Mouse (Mus musculus) kidney, adult 10 weeks (tissue): ENCODE results near the gene Prex1. TPM values are rescaled to one million over a fixed set of nuclear protein-coding genes. Genes with fewer than 3 reads are reported as not detected.

Experiments used
- polyA plus RNA-seq: library from polyadenylated mRNA; stranded (reverse); fragments of 350-450 nt; fragmentation: Illumina TruSeq; extraction: RNeasy Lipid Tissue Mini Kit (QIAGEN cat#74804); gene quantifications from one replicate; pipeline ENCODE4 v1.2.3, GENCODE M21; 2014; ENCODE audit warnings: low read depth, low replicate concordance

Gene Prex1
- polyA plus RNA-seq: 0.89 TPM

DNA sequence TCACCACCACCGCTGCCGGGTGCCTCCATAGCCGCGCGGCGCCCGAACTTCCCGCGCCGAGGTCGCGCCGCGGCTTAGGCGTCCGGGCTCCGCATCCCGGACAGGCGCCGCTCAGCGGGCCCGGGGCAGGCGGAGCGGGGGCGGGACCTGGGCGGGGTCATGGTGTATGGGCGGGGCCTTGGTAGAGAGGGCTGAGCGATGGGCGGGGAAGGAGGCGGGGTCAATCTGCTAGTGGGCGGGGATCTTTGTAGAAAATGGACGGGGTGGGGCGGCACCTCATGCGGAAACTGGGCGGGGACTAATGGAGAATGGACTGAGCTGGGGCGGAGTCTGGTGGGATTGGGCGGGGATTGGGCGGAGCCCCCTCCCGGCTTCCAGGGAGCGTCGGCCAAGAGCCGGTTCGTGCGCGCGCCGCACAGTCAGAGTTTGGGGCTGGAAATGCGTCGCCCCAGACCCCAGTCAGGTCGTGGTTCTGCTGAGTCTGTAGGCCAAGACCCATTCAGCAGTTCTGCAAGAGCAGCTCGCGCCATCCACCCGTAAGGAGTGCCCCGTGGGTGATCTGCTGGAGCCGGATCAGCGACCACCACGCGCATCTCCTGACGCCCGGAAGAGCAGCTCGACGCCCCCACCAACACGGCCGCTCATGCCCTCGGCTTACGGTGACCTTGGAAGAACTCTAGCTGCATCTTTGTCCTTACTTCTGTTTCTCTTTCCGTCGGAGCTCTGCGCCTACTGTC lies at the start of gene Prex1:
Gene Prex1 (minus strand): TSS at position 143 of the 737 bp plus-strand sequence.

Other genes with a start within 250 kb of the Prex1 start
- gene Trp53rkb, start 78.7 kb upstream of the Prex1 start, polyA plus RNA-seq: 0.49 TPM
- 16.9 TPM for gene Arfgef2, start 91.8 kb upstream of the Prex1 start, polyA plus RNA-seq
- gene Cse1l, start 192.2 kb upstream of the Prex1 start, polyA plus RNA-seq: 165 TPM